Mouse (Mus musculus) olfactory bulb, adult 2 months (tissue): Measurements from ENCODE around the gene Arid1b.

Source experiments
- CTCF ChIP-seq: fragments of 200-500 bp; IDR thresholded peaks from 2 replicates; pipeline ENCODE4 v1.5.1; 2012; ENCODE audit warnings: low read depth, mild to moderate bottlenecking, low read length, moderate library complexity; ENCODE audit not compliant: insufficient read depth
- POLR2A ChIP-seq: fragments of 200-500 bp; IDR thresholded peaks from 2 replicates; pipeline ENCODE4 v1.6.1; 2012; ENCODE audit warnings: mild to moderate bottlenecking, low read depth, low read length, moderate library complexity; ENCODE audit not compliant: insufficient read depth

DNA sequence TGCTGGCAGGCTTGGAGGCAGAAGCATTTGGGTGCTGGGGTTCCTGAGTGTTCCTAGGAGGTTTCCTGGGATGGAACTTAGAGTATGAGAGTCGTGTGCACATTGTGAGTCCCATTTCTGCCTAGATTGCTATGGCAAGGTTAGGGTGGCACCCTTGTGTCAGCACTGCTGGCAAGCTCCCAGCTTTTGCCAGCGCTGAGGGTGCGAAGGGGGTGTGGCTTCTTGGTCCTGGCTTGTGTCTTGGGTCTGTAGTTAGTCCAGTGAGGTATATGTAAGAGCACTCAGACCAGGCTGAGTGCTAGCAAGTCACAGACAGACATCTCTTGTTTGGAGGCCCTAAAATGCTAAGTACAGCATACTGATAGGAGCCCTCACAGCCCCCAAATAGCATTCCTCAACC, 270.7 kb downstream of the Arid1b start:
- TF ChIP-seq CTCF (no peak), POLR2A (no peak)
